Mouse (Mus musculus) stomach, embryonic 16.5 days (tissue): ENCODE results near the gene Pnpla8. TPM values are rescaled to one million over a fixed set of nuclear protein-coding genes. Genes with fewer than 3 reads are reported as not detected.

Source experiments
- ATAC-seq: fragments of 200-750 bp; cut with Nextera tagmentation; 2 replicates; pipeline ENCODE4 v1.8.0; 2017; ENCODE audit warnings: moderate number of reproducible peaks, moderate TSS enrichment; ENCODE audit not compliant: insufficient read depth, low FRiP score
- H3K27ac ChIP-seq: fragments of 300-500 bp; sonication (generic); 2 replicates; pipeline ENCODE4 v1.5.1; 2014; ENCODE audit warnings: low read length
- H3K27me3 ChIP-seq: fragments of 300-500 bp; sonication (generic); 2 replicates; pipeline ENCODE4 v1.6.1; 2014; ENCODE audit warnings: low read length, control low read depth, mixed read lengths; ENCODE audit not compliant: control insufficient read depth, insufficient read depth
- H3K36me3 ChIP-seq: fragments of 300-500 bp; sonication (generic); 2 replicates; pipeline ENCODE4 v1.6.1; 2014; ENCODE audit warnings: low read length; ENCODE audit not compliant: control insufficient read depth, insufficient read depth
- H3K4me1 ChIP-seq: fragments of 300-500 bp; sonication (generic); 2 replicates; pipeline ENCODE4 v1.6.1; 2014; ENCODE audit warnings: low read length, control low read depth, mixed read lengths; ENCODE audit not compliant: control insufficient read depth, insufficient read depth
- H3K4me2 ChIP-seq: fragments of 300-500 bp; sonication (generic); 2 replicates; pipeline ENCODE4 v1.6.1; 2014; ENCODE audit warnings: low read depth, low read length, mixed read lengths
- H3K4me3 ChIP-seq: fragments of 300-500 bp; sonication (generic); replicated peaks from 2 replicates; pipeline ENCODE4 v1.5.1; 2014; ENCODE audit warnings: mild to moderate bottlenecking, low read length
- H3K9ac ChIP-seq: fragments of 300-500 bp; sonication (generic); 2 replicates; pipeline ENCODE4 v1.6.1; 2014; ENCODE audit warnings: low read length
- H3K9me3 ChIP-seq: fragments of 300-500 bp; sonication (generic); replicated peaks from 2 replicates; pipeline ENCODE4 v1.6.1; 2016; ENCODE audit warnings: low read length, control low read depth; ENCODE audit not compliant: control insufficient read depth
- WGBS: fragments of 180-500 bp; shearing (Covaris S2); extraction: QIAGEN DNeasy Blood & Tissue Kit; methylation state at CpG from one replicate; pipeline ENCODE4 v1.1.7; 2014; 5-methylcytosine and 5-hydroxymethylcytosine counted together
- polyA plus RNA-seq: library from polyadenylated mRNA; unstranded; fragments of >200 nt; fragmentation: Nextera tagmentation; extraction: Ambion mirVana; gene quantifications from 2 replicates; pipeline ENCODE4 v1.2.1, GENCODE M21; 2015

Gene Pnpla8
- polyA plus RNA-seq, 1 experiment from 2014 or later, result 59.2 TPM

GRCm38 (mm10) chr12:44300793-44301192, 79.6 kb downstream of the Pnpla8 start:
- Histone ChIP-seq H3K36me3 (peaks cover 4% of the 10 kb centered on the region; the same call in 1 of the 2 replicates), H3K27me3 (no peaks in the 10 kb centered on the region), H3K4me1 (no peaks in the 10 kb centered on the region), H3K9me3 (no peaks in the 10 kb centered on the region), H3K9ac (no peak overlapping the region), H3K27ac (no peak overlapping the region), H3K4me2 (no peak overlapping the region), H3K4me3 (no peak overlapping the region)
- no peak for ATAC-seq

GRCm38 (mm10) chr12:44304012-44304411, 82.8 kb downstream of the Pnpla8 start:
- Histone ChIP-seq H3K9ac (no peak overlapping the region), H3K4me3 (no peak overlapping the region), H3K27me3 (no peaks in the 10 kb centered on the region), H3K4me2 (no peak overlapping the region), H3K36me3 (no peaks in the 10 kb centered on the region; the same call in 1 of the 2 replicates), H3K9me3 (no peaks in the 10 kb centered on the region), H3K27ac (no peak overlapping the region), H3K4me1 (no peaks in the 10 kb centered on the region)
- 100% methylated on average over 1 of the region's 1 CpGs for WGBS
- no peak for ATAC-seq

- H3K27ac ChIP-seq, result no peak overlapping the region
- no peak for ATAC-seq
- no peak overlapping the region for H3K4me2 ChIP-seq
- no peak overlapping the region for H3K4me3 ChIP-seq
- H3K9ac ChIP-seq, result no peak overlapping the region
- no peaks in the 10 kb centered on the region for H3K9me3 ChIP-seq
- no peaks in the 10 kb centered on the region; the same call in 1 of the 2 replicates for H3K36me3 ChIP-seq
- H3K4me1 ChIP-seq, result no peaks in the 10 kb centered on the region
- H3K27me3 ChIP-seq, result no peaks in the 10 kb centered on the region
- WGBS, result 78% methylated on average over 5 of the region's 5 CpGs
Observed at GRCm38 (mm10) chr12:44304869-44305268, 83.7 kb downstream of the Pnpla8 start.

GRCm38 (mm10) chr12:44308221-44308620, 87.1 kb downstream of the Pnpla8 start:
- H3K36me3 ChIP-seq, result peaks cover 2% of the 10 kb centered on the region; the same call in 1 of the 2 replicates
- H3K4me3 ChIP-seq, result no peak overlapping the region
- ATAC-seq, result no peak
- H3K4me2 ChIP-seq, result no peak overlapping the region
- H3K9ac ChIP-seq, result no peak overlapping the region
- no peaks in the 10 kb centered on the region for H3K4me1 ChIP-seq
- H3K27me3 ChIP-seq, result no peaks in the 10 kb centered on the region
- no peaks in the 10 kb centered on the region for H3K9me3 ChIP-seq
- H3K27ac ChIP-seq, result no peak overlapping the region
- WGBS, result 85% methylated on average over 3 of the region's 3 CpGs

GRCm38 (mm10) chr12:44315212-44315611, 94.0 kb downstream of the Pnpla8 start:
- H3K4me3 ChIP-seq, result no peak overlapping the region
- no peaks in the 10 kb centered on the region for H3K4me1 ChIP-seq
- 0 out of 2 replicates have a peak, but pooled peaks cover 2% of the 10 kb centered on the region for H3K36me3 ChIP-seq
- H3K9me3 ChIP-seq, result no peaks in the 10 kb centered on the region
- no peak overlapping the region for H3K4me2 ChIP-seq
- no peak overlapping the region for H3K27ac ChIP-seq
- no peak overlapping the region for H3K9ac ChIP-seq
- H3K27me3 ChIP-seq, result no peaks in the 10 kb centered on the region
- 84% methylated on average over 2 of the region's 2 CpGs for WGBS
- no peak for ATAC-seq

DNA sequence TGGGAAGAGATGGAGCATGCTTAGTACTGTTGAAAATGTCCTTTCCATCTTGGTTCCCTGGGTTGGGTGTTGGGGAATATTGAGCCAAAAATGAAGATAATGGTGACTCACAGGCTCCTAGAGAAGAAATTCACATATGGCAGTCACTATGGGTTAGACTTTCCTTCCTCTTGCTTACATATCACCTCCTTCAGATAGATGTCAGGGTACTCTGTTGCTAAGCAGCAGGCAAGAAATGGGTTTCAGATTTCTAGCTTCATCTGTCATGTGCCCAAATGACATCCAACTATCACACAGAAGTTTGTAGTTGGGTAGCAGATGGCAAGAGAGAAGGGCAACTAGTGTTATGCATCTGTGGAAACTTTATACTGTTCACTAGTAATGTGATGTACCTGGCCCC, 103.9 kb downstream of the Pnpla8 start:
- H3K36me3 ChIP-seq, result no peaks in the 10 kb centered on the region
- no peak overlapping the region for H3K4me3 ChIP-seq
- H3K27me3 ChIP-seq, result peaks cover 2% of the 10 kb centered on the region
- H3K27ac ChIP-seq, result no peak overlapping the region
- ATAC-seq, result no peak
- H3K9ac ChIP-seq, result no peak overlapping the region
- no peaks in the 10 kb centered on the region for H3K9me3 ChIP-seq
- H3K4me2 ChIP-seq, result no peak overlapping the region
- H3K4me1 ChIP-seq, result peaks cover 5% of the 10 kb centered on the region; the same call in 1 of the 2 replicates

GRCm38 (mm10) chr12:44327452-44327851, 106.3 kb downstream of the Pnpla8 start:
- H3K9ac ChIP-seq, result no peak overlapping the region
- no peak overlapping the region for H3K4me2 ChIP-seq
- no peak overlapping the region for H3K27ac ChIP-seq
- H3K4me1 ChIP-seq, result peaks cover 6% of the 10 kb centered on the region; the same call in 1 of the 2 replicates
- H3K27me3 ChIP-seq, result peaks cover 8% of the 10 kb centered on the region
- ATAC-seq, result no peak
- WGBS, result 43% methylated on average over 6 of the region's 6 CpGs
- H3K4me3 ChIP-seq, result no peak overlapping the region
- no peaks in the 10 kb centered on the region for H3K9me3 ChIP-seq
- no peaks in the 10 kb centered on the region for H3K36me3 ChIP-seq

DNA sequence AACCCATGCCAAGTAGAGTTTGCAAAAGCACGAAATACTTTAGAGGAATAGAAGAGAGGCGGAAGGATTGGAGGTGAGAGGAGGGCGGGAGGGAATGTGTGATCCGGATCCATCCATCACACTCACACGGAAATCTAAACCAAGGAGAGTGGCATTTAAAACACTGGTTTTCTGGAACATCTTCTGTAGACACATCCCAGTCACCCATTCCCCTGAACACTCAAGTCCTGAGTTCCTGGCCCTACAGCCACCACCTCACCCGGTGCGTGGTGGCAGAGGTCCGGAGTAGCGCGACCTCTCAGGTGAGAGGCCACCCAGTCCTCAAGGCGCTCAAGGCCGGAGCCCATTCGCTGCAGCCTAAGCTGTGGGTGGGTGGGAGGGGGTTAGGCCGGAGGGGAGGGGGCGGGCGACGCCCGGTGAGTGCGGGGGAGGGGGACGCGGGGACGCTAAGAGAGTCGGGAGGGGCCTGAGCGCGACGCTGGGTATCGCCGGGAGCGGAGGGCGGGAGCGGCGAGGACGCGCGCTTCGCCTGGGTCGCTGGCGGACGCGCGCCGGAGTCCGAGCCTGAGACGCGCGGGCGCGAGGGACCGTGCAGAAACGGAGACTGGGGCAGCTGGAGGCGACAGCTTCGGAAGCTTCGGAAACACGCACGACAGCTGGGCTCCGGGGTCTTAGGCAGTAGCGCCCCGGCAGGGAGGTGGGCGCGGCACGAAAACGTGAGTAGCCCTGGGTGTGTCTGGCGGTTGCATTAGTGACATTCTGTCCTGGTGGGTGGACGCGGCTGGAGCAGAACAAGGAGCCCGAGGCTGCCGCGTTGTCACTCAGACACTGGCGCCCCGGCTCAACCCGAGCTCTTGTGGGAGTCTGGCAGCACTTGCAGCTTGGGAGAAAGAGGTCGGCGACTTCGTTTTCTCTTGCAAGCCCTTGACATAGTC, 107.5 kb downstream of the Pnpla8 start, which contains the start of gene Nrcam:
Gene Nrcam (plus strand): TSS at position 505 of the 935 bp plus-strand sequence.
- peak; percentile 76 for ATAC-seq
- H3K4me3 ChIP-seq, result peak within 1 kb of the TSS; percentile 67

More for the DNA sequence above, 107.5 kb downstream of the Pnpla8 start, which contains the start of gene Nrcam:
- H3K36me3 ChIP-seq, result no peaks in the 10 kb centered on the region
- H3K9me3 ChIP-seq, result no peaks in the 10 kb centered on the region
- peak within 1 kb of the TSS; percentile 69 for H3K9ac ChIP-seq
- peak within 1 kb of the TSS; percentile 100 for H3K4me2 ChIP-seq
- peaks cover 6% of the 10 kb centered on the region; the same call in 1 of the 2 replicates for H3K4me1 ChIP-seq
- H3K27me3 ChIP-seq, result peaks cover 8% of the 10 kb centered on the region
- H3K27ac ChIP-seq, result no peak within 1 kb of the TSS
- WGBS, result 3% methylated on average over 73 of the region's 74 CpGs
